Mouse (Mus musculus) lung, postnatal 10 days (tissue): ENCODE results near the gene Vmn1r210.
"Not testable (repeated sequence)": the region's sequence is repeated elsewhere in the genome, so short reads cannot be mapped to it uniquely, and the experiment has no call there.

Experiments used
- DNase-seq: peaks from one replicate; pipeline ENCODE4 v3.0.0; 2021

Gene Vmn1r210

GRCm38 (mm10) chr13:22831248-22831647 is at the start of gene Vmn1r210:
Gene Vmn1r210 (minus strand): TSS chr13:22831348.
- DNase-seq = no peak

DNA sequence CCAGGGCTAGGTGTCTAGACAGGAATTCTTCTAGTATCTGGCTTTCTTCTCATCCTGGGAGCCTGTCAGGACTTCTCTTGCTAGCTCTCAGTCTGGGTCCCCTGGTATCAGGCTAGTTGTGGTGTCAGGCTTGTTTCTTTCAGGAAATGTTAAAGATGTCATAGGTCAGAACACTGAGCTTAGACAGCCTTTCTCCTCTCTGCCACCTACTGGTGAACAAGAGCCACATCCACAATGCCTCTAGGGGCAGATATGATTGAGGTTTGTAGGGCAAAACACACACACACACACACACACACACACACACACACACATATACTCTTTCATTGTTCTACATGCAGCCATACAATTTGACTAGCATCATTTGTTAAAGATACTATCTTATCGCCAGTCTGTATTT is 48.1 kb upstream of the Vmn1r210 start:
- DNase-seq = no peak

DNA sequence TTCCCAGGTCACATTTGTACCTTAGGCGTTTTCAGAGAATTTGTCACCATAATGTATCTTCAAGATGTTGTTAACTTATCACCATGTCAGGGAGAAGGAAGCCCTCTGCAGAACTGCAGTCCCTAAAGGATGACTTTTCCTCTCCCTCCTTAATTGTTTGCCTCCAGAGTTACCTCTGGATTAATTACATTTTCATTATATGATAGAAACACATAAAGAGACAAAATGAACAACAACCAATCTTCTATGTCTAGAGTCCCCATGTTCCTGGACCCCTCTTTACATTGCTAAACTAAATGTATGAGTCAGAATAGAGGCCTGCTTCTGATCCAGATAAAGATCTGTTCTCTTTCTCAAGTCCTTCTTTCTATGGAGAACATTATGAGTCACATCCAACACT is 26.3 kb upstream of the Vmn1r210 start, which contains the start of gene Vmn1r211:
Gene Vmn1r211 (minus strand): TSS at position 101 of the 400 bp plus-strand sequence.
- DNase-seq = no peak

DNA sequence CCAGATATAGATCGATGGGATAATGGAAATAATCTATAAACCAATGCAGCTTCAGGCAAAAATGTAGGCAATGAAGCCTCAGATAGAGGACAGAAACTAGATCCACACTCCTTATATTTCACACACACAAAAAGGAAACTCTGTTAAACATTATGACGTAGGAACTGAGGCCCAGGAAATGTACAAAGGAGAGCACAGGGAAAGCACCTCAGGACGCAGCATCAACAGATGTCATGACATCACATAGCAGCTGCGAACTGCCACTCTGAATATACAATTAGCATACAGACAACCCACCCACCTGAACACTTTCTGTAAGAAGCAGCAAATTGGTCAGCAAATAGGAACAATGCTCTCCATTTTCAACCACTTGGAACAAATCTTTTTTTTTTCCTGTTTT is 23.6 kb upstream of the Vmn1r210 start:
- DNase-seq = no peak

DNA sequence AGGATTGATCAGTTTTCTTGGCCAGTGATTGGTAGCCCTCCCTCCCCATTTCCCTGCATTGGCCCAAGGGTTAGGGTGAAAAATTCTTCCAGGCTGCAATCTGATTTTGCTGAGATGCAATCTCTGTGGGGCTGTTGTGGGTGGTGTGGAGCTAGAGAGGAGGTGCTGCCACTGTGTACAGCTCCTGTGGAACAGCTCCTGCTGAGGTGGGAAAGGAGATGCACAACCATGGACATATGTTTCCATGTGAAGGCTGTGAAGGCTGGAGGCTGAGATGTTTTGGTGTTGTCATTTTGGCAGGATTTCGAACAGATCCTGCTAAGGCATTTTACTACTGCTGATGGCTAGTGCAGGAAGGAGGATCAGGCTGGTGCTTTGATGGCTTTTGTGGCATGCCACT is 15.7 kb upstream of the Vmn1r210 start:
- no peak for DNase-seq

- DNase-seq = not testable (repeated sequence)
Observed at GRCm38 (mm10) chr13:22844304-22844703, 13.2 kb upstream of the Vmn1r210 start.

DNA sequence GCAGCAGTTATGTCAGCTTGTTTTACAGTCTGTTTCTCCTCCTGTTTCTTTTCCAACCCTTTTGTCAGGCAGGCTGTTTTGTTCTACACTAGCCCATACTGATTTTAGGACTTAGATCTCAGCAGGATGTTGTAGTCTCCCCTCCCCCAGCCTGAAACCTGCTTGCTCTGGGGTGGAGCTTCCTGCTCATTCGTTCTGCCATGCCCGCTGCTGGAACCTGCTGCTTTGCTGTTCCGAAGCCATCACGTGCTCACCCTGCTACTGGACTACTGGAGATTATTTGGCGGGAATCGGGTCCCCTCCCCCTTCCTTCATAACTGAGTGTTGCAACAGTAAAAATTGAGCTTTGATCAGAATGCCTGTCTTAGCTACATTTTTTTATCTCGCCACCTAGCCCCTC is 1.8 kb downstream of the Vmn1r210 start:
- DNase-seq = not testable (repeated sequence)

DNA sequence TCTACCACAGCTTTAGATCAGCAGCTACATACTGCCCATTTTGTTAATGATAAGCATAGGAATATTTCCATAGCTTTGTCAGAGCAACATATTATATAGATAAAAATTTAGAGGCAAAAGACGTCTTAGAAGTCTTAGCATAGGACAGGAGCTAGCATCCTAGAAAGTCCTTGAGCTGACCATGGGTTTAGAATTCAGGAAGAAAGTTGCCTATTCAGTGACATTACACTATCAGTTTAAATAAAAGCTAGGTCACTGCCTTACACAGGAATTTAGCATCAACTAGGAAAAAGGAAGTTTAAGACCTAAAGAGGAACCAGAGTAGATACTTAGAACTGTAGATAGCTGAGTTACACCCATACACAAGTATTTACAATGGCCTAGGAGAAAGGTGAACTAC is 9.5 kb downstream of the Vmn1r210 start:
- DNase-seq = not testable (repeated sequence)

GRCm38 (mm10) chr13:22809582-22809981 is 21.6 kb downstream of the Vmn1r210 start, which contains the start of gene Vmn1r209:
Gene Vmn1r209 (minus strand): TSS chr13:22809682.
- not testable (repeated sequence) for DNase-seq

DNA sequence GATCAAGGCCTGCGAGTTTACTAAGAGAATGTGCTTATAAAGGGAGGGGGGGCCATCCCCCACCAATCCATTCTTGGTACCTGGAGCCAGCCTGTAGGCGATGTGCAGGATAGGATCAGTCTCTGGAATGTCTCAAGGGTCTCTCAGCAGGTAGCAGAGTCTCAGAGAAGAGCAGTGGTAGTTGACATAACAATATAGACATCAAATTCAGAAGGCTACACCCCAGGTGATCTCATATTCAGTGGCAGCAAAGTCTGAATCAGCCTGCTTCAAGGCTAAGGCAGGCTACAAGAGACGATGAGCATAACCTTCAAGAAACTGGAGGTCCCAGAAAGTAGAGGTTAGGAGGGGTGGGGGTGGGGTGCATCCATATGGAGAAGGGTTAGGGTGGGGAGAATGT is 43.1 kb downstream of the Vmn1r210 start:
- not testable (repeated sequence) for DNase-seq

- not testable (repeated sequence) for DNase-seq
Observed at GRCm38 (mm10) chr13:22784159-22784558, 47.0 kb downstream of the Vmn1r210 start.

DNA sequence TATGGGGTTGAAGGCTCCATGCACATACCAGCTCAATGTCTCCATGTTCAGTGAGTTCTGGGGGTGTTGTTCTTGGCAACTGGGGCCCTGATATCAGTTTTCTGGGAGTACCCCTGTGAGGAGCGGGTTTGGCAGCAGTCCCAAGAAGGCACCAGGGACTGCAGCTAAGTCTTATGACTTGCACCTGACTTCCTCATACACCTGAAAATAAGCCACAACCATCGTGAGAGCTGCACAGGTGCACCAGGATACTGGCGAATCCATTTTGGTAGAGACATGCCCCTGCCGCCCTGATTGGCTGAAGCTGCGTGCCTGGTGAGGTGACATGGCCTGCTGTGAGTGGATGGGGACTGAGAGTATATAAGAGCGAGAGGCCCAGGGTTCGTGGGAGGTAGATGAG is 53.8 kb downstream of the Vmn1r210 start, which contains the start of gene Vmn1r208:
Gene Vmn1r208 (minus strand): TSS at position 101 of the 400 bp plus-strand sequence.
- not testable (repeated sequence) for DNase-seq
